ENCODE assay signal across 8 mouse cellular contexts in the genomic region with DNA sequence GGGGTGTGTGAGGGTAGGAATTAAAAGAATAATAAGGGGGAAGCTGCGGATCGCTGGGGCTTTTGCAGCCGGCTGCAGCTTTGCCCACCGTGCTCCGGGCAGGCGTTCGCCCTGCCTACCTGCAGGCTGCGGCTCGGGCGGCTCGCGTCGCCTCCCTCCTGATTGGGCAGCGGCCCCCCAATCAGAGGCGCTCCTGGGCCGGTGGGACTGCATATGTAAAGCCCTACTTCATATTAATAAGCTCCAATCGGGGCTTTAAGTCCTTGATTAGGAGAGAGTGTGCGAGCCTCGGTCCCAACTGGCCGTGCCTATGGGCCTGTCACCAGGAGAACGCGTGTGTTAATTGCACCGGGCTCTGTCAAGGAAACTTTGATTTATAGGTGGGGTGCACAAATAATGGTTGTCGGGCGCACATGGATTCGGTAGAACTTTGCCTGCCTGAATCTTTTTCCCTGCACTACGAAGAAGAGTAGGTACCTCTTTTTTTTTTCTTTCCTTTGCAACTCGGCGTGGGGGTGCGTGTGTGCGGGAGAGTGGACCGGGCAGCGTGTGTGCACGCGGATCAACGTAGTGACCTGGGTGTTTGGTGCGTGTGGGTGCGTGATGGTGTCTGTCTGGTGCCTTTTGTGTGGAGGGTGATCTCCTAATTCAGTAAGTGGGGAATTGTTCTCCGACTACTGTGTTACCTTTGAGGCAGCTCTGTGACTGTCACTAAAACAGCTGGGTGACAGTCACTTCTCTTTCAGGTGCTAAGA.
DNase-seq lines count a peak whose midpoint lies in the region; ATAC-seq lines count a peak whose summit lies in the region.

No protein-coding gene starts in this region.

- no peaks in the 10 kb centered on the region for H3K27me3 ChIP-seq in intestine, embryonic 15.5 days (replicated peaks)
- peaks cover 12% of the 10 kb centered on the region for H3K27me3 ChIP-seq in megakaryocyte, embryonic 14.5 days (replicated peaks)

- DNase-seq in adrenal gland, postnatal 14 days: peak; percentile 85
- peak; percentile 77 for DNase-seq in embryo, embryonic 9.5 days (ENCODE audit: extremely low spot score)
- peak; percentile 49 to 76 for DNase-seq in left cerebral cortex, postnatal 25 days (ENCODE audit: low spot score in 2 of 2)
- peak; percentile 61 to 64 for DNase-seq in right cerebral cortex, postnatal 10 days (ENCODE audit: low spot score in 2 of 2)
- DNase-seq in MN1 (ENCODE audit: low spot score): no peak

- peak overlapping the region; percentile 67 for H3K4me2 ChIP-seq in intestine, embryonic 15.5 days (replicated peaks)

- no peak overlapping the region for H3K27ac ChIP-seq in intestine, embryonic 15.5 days

- H3K36me3 ChIP-seq in intestine, embryonic 15.5 days: no peaks in the 10 kb centered on the region
- no peaks in the 10 kb centered on the region for H3K36me3 ChIP-seq in megakaryocyte, embryonic 14.5 days (replicated peaks; ENCODE audit: low read length)

- 0% methylated on average over 39 of the region's 39 CpGs for WGBS in intestine, embryonic 15.5 days

- peak overlapping the region; percentile 2; the same call in 1 of the 2 replicates for H3K9ac ChIP-seq in intestine, embryonic 15.5 days

- H3K4me3 ChIP-seq in intestine, embryonic 15.5 days (replicated peaks): peak overlapping the region; percentile 36
- peak overlapping the region; percentile 84 for H3K4me3 ChIP-seq in megakaryocyte, embryonic 14.5 days (replicated peaks)

- no peaks in the 10 kb centered on the region for H3K9me3 ChIP-seq in intestine, embryonic 15.5 days
- H3K9me3 ChIP-seq in megakaryocyte, embryonic 14.5 days: no peaks in the 10 kb centered on the region

- peak; percentile 58 for ATAC-seq in granulocyte monocyte progenitor cell, adult 5-6 weeks (replicated peaks; ENCODE audit: poor library complexity, severe bottlenecking)
- peak; percentile 95 for ATAC-seq in intestine, embryonic 15.5 days

- peaks cover 3% of the 10 kb centered on the region; the same call in 1 of the 2 replicates for H3K4me1 ChIP-seq in intestine, embryonic 15.5 days (replicated peaks)
- peaks cover 7% of the 10 kb centered on the region; the same call in 1 of the 2 replicates for H3K4me1 ChIP-seq in megakaryocyte, embryonic 14.5 days

- intact Hi-C loops in left cerebral cortex, postnatal 25 days (cut with DNase I): no loop called here
